Mouse (Mus musculus): ENCODE results near the gene Arcn1.

- TF ChIP-seq MAX (IDR thresholded peaks at IDR 0.05) = no peak
- no peak for TF ChIP-seq CTCF (IDR thresholded peaks at IDR 0.05; ENCODE audit: control insufficient read depth, insufficient read depth, insufficient read length)
- no peak for TF ChIP-seq USF1 (IDR thresholded peaks at IDR 0.05; ENCODE audit: low read depth)
- TF ChIP-seq MYOG (IDR thresholded peaks at IDR 0.05; ENCODE audit: control insufficient read depth, extremely low read depth, insufficient read length) = no peak
- TF ChIP-seq CEBPB (IDR thresholded peaks at IDR 0.05; ENCODE audit: low read depth) = no peak
- TF ChIP-seq MYOD1 (IDR thresholded peaks at IDR 0.05; ENCODE audit: control insufficient read depth, insufficient read length, low read depth) = no peak
- no peak for TF ChIP-seq FOSL1 (IDR thresholded peaks at IDR 0.05; ENCODE audit: insufficient read depth, low read length, poor library complexity, severe bottlenecking)
Measured at GRCm38 (mm10) chr9:44760873-44761272, 6.8 kb downstream of the Arcn1 start.

Data from C2C12 (cell line).